Mouse (Mus musculus): Measurements from ENCODE around the gene Ptpn5. TPM values are rescaled to one million over a fixed set of nuclear protein-coding genes. Genes with fewer than 3 reads are reported as not detected.

Ptpn5 gene
- polyA plus RNA-seq, 1 experiment from 2014 or later = 6.9 TPM

GRCm38 (mm10) chr7:47080868-47081267 lies 52.6 kb downstream of the Ptpn5 start:
- WGBS = 31% methylated on average over 3 of the region's 3 CpGs
- Histone ChIP-seq H3K36me3 (no peaks in the 10 kb centered on the region), H3K4me3 (no peak overlapping the region), H3K9me3 (no peaks in the 10 kb centered on the region), H3K4me1 (peaks cover 14% of the 10 kb centered on the region), H3K9ac (no peak overlapping the region), H3K4me2 (no peak overlapping the region; the same call in 1 of the 2 replicates), H3K27me3 (no peaks in the 10 kb centered on the region), H3K27ac (no peak overlapping the region)
- ATAC-seq (ENCODE audit: borderline replicate concordance, extremely low read depth, low FRiP score, low TSS enrichment) = peak; percentile 55; the same call in 1 of the 2 replicates

- Histone ChIP-seq H3K27ac (no peak overlapping the region), H3K9ac (no peak overlapping the region), H3K4me3 (no peak overlapping the region), H3K36me3 (no peaks in the 10 kb centered on the region), H3K4me1 (peaks cover 31% of the 10 kb centered on the region), H3K4me2 (no peak overlapping the region), H3K27me3 (no peaks in the 10 kb centered on the region), H3K9me3 (no peaks in the 10 kb centered on the region)
- no peak for ATAC-seq (ENCODE audit: borderline replicate concordance, extremely low read depth, low FRiP score, low TSS enrichment)
- 61% methylated on average over 8 of the region's 8 CpGs for WGBS
Measured at GRCm38 (mm10) chr7:47077451-47077850, 56.0 kb downstream of the Ptpn5 start.

GRCm38 (mm10) chr7:47076729-47077128 lies 56.8 kb downstream of the Ptpn5 start:
- WGBS = 74% methylated on average over 3 of the region's 3 CpGs
- Histone ChIP-seq H3K4me2 (no peak overlapping the region), H3K4me1 (peaks cover 31% of the 10 kb centered on the region), H3K27me3 (no peaks in the 10 kb centered on the region), H3K36me3 (no peaks in the 10 kb centered on the region), H3K4me3 (no peak overlapping the region), H3K9me3 (no peaks in the 10 kb centered on the region), H3K27ac (no peak overlapping the region), H3K9ac (no peak overlapping the region)
- no peak for ATAC-seq (ENCODE audit: borderline replicate concordance, extremely low read depth, low FRiP score, low TSS enrichment)

- Histone ChIP-seq H3K4me1 (peaks cover 31% of the 10 kb centered on the region), H3K4me3 (no peak overlapping the region), H3K27ac (no peak overlapping the region), H3K9me3 (no peaks in the 10 kb centered on the region), H3K36me3 (no peaks in the 10 kb centered on the region), H3K9ac (no peak overlapping the region), H3K27me3 (no peaks in the 10 kb centered on the region), H3K4me2 (no peak overlapping the region)
- no peak for ATAC-seq (ENCODE audit: borderline replicate concordance, extremely low read depth, low FRiP score, low TSS enrichment)
- WGBS = 84% methylated on average over 6 of the region's 6 CpGs
Measured at GRCm38 (mm10) chr7:47076193-47076592, 57.3 kb downstream of the Ptpn5 start.

GRCm38 (mm10) chr7:47073536-47074521 lies 59.7 kb downstream of the Ptpn5 start:
- no peaks in the 10 kb centered on the region for H3K9me3 ChIP-seq
- H3K4me2 ChIP-seq = 0 out of 2 replicates have a peak overlapping the region, but pooled peaks have one; percentile 3
- no peaks in the 10 kb centered on the region for H3K27me3 ChIP-seq
- peaks cover 18% of the 10 kb centered on the region for H3K4me1 ChIP-seq
- H3K4me3 ChIP-seq = no peak overlapping the region
- 26% methylated on average over 18 of the region's 18 CpGs for WGBS
- H3K36me3 ChIP-seq = no peaks in the 10 kb centered on the region
- ATAC-seq (ENCODE audit: borderline replicate concordance, extremely low read depth, low FRiP score, low TSS enrichment) = peak; percentile 72
- no peak overlapping the region for H3K9ac ChIP-seq
- peak overlapping the region; percentile 80 for H3K27ac ChIP-seq

- Histone ChIP-seq H3K27ac (peak overlapping the region; percentile 80; the same call in 1 of the 2 replicates), H3K4me2 (no peak overlapping the region), H3K27me3 (no peaks in the 10 kb centered on the region), H3K4me3 (no peak overlapping the region), H3K9me3 (no peaks in the 10 kb centered on the region), H3K4me1 (peaks cover 20% of the 10 kb centered on the region), H3K36me3 (no peaks in the 10 kb centered on the region), H3K9ac (no peak overlapping the region)
- 70% methylated on average over 5 of the region's 5 CpGs for WGBS
- ATAC-seq (ENCODE audit: borderline replicate concordance, extremely low read depth, low FRiP score, low TSS enrichment) = no peak
Measured at GRCm38 (mm10) chr7:47072551-47072950, 60.9 kb downstream of the Ptpn5 start.

- ATAC-seq (ENCODE audit: borderline replicate concordance, extremely low read depth, low FRiP score, low TSS enrichment) = no peak
- H3K4me2 ChIP-seq = no peak overlapping the region
- H3K36me3 ChIP-seq = no peaks in the 10 kb centered on the region
- peaks cover 8% of the 10 kb centered on the region; the same call in 1 of the 2 replicates for H3K4me1 ChIP-seq
- H3K4me3 ChIP-seq = no peak overlapping the region
- H3K27me3 ChIP-seq = no peaks in the 10 kb centered on the region
- H3K9ac ChIP-seq = no peak overlapping the region
- no peaks in the 10 kb centered on the region for H3K9me3 ChIP-seq
- WGBS = 56% methylated on average over 5 of the region's 5 CpGs
- 0 out of 2 replicates have a peak overlapping the region, but pooled peaks have one; percentile 37 for H3K27ac ChIP-seq
Measured at GRCm38 (mm10) chr7:47067879-47068278, 65.6 kb downstream of the Ptpn5 start.

GRCm38 (mm10) chr7:47066942-47067341 lies 66.5 kb downstream of the Ptpn5 start:
- Histone ChIP-seq H3K27ac (0 out of 2 replicates have a peak overlapping the region, but pooled peaks have one; percentile 37), H3K4me3 (no peak overlapping the region), H3K4me1 (0 out of 2 replicates have a peak, but pooled peaks cover 6% of the 10 kb centered on the region), H3K27me3 (no peaks in the 10 kb centered on the region), H3K9ac (no peak overlapping the region), H3K4me2 (no peak overlapping the region), H3K9me3 (no peaks in the 10 kb centered on the region), H3K36me3 (no peaks in the 10 kb centered on the region)
- ATAC-seq (ENCODE audit: borderline replicate concordance, extremely low read depth, low FRiP score, low TSS enrichment) = peak; percentile 43; the same call in 1 of the 2 replicates
- WGBS = 43% methylated on average over 3 of the region's 3 CpGs

GRCm38 (mm10) chr7:47061560-47061959 lies 71.9 kb downstream of the Ptpn5 start:
- ATAC-seq (ENCODE audit: borderline replicate concordance, extremely low read depth, low FRiP score, low TSS enrichment) = no peak
- Histone ChIP-seq H3K9me3 (no peaks in the 10 kb centered on the region), H3K36me3 (no peaks in the 10 kb centered on the region), H3K27ac (no peak overlapping the region), H3K4me1 (no peaks in the 10 kb centered on the region), H3K9ac (no peak overlapping the region), H3K4me3 (no peak overlapping the region), H3K27me3 (no peaks in the 10 kb centered on the region), H3K4me2 (no peak overlapping the region)
- WGBS = 72% methylated on average over 5 of the region's 5 CpGs

GRCm38 (mm10) chr7:47059339-47059738 lies 74.1 kb downstream of the Ptpn5 start:
- no peaks in the 10 kb centered on the region for H3K27me3 ChIP-seq
- H3K4me2 ChIP-seq = no peak overlapping the region
- no peak for ATAC-seq (ENCODE audit: borderline replicate concordance, extremely low read depth, low FRiP score, low TSS enrichment)
- H3K4me1 ChIP-seq = peaks cover 3% of the 10 kb centered on the region; the same call in 1 of the 2 replicates
- no peak overlapping the region for H3K27ac ChIP-seq
- no peak overlapping the region for H3K9ac ChIP-seq
- no peaks in the 10 kb centered on the region for H3K9me3 ChIP-seq
- WGBS = 28% methylated on average over 7 of the region's 7 CpGs
- peaks cover under 1% of the 10 kb centered on the region; the same call in 1 of the 2 replicates for H3K36me3 ChIP-seq
- H3K4me3 ChIP-seq = no peak overlapping the region

- H3K4me1 ChIP-seq = peaks cover 33% of the 10 kb centered on the region
- no peak overlapping the region for H3K27ac ChIP-seq
- peaks cover 8% of the 10 kb centered on the region; the same call in 1 of the 2 replicates for H3K36me3 ChIP-seq
- no peaks in the 10 kb centered on the region for H3K27me3 ChIP-seq
- ATAC-seq (ENCODE audit: borderline replicate concordance, extremely low read depth, low FRiP score, low TSS enrichment) = no peak
- no peak overlapping the region for H3K4me2 ChIP-seq
- H3K9ac ChIP-seq = no peak overlapping the region
- WGBS = 77% methylated on average over 4 of the region's 4 CpGs
- H3K9me3 ChIP-seq = no peaks in the 10 kb centered on the region
- H3K4me3 ChIP-seq = no peak overlapping the region
Measured at GRCm38 (mm10) chr7:47056273-47056672, 77.2 kb downstream of the Ptpn5 start.

GRCm38 (mm10) chr7:47055744-47056143 lies 77.7 kb downstream of the Ptpn5 start:
- Histone ChIP-seq H3K4me1 (peaks cover 36% of the 10 kb centered on the region), H3K27ac (no peak overlapping the region), H3K9me3 (no peaks in the 10 kb centered on the region), H3K4me2 (no peak overlapping the region), H3K4me3 (no peak overlapping the region), H3K27me3 (no peaks in the 10 kb centered on the region), H3K9ac (no peak overlapping the region), H3K36me3 (peaks cover 8% of the 10 kb centered on the region; the same call in 1 of the 2 replicates)
- 64% methylated on average over 9 of the region's 9 CpGs for WGBS
- no peak for ATAC-seq (ENCODE audit: borderline replicate concordance, extremely low read depth, low FRiP score, low TSS enrichment)
